Mouse (Mus musculus) frontal cortex, postnatal 36 days (tissue): ENCODE data around the gene Clec4a3.
A peak's percentile ranks its signal among the peaks of the same experiment; 100 is the strongest.
"Not testable (repeated sequence)": the region's sequence is repeated elsewhere in the genome, so short reads cannot be mapped to it uniquely, and the experiment has no call there.

Source experiments
- DNase-seq, 2 experiments: peaks; one replicate each; pipeline ENCODE4 v3.0.0; 2022; ENCODE audit warnings: low spot score in 2 of 2

Gene Clec4a3

GRCm38 (mm10) chr6:122952401-122952800 lies at the start of gene Clec4a3:
Clec4a3 (plus strand) TSS chr6:122952515.
- DNase-seq: no peak

DNA sequence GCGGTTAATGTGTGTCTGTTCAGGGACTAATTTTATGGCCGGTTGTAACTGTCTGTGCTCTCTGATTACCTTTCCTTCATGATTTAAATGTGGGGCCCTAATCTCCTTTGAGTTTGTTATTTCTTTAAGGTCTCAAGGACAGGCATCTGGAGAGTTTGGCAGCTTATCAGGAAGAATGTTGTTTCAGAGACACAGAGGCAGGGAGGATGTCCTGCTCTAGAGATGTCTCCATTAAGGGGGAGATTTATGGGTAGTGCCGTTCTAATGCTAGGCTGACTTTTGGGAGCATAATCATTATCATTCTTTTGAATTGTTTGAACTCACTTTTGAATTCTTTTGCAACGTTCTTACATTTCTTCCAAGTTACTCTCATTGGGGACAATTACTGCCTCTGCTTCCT lies 32.4 kb upstream of the Clec4a3 start:
- no peak for DNase-seq

DNA sequence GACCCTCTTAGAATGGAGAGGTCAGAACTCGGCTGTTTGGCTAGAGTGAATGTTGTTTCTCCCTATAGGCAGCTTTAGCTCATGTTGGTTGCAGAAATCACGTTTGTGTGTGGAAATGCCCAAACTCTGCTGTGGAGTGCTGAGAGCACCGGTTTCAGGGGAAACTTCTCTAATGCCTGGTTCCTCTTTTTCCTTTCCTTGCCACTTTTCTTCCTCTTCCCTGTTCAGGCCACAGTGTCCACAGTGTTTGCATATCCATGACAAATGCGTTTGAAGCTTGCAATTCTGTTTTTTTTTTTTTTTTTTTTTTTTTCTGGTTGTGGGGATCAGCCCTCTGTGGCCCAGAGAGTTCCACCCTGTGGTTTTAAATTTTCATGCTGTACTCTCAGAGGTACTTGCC lies 30.9 kb upstream of the Clec4a3 start, which contains the start of gene Clec4a1:
TSS of gene Clec4a1 (plus strand) at position 398 of the 400 bp plus-strand sequence.
- no peak for DNase-seq

GRCm38 (mm10) chr6:122934845-122935244 lies 17.5 kb upstream of the Clec4a3 start:
- no peak for DNase-seq

- DNase-seq: no peak
Measured at GRCm38 (mm10) chr6:122939618-122940017, 12.7 kb upstream of the Clec4a3 start.

- DNase-seq: no peak
Measured at GRCm38 (mm10) chr6:122946760-122947159, 5.6 kb upstream of the Clec4a3 start.

DNA sequence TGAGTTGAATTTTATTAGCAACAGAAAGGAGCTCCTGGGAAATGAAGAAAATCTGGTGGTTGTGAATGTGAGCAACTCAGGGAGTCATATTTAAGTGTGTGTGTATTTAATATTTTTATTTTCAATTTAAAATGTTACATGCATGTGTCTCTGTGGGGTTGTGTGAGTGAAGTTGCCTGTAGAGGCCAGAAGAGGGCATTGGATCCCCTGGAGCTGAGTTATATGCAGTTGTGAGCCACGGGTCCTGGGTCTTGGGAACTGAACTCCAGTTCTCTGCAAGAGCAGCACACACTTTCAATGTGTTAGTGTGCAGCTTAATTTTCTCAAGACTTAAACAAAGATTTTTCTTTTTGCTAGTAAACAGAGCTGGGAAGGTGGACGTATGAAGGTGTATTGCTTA lies 12.2 kb downstream of the Clec4a3 start:
- DNase-seq: no peak

DNA sequence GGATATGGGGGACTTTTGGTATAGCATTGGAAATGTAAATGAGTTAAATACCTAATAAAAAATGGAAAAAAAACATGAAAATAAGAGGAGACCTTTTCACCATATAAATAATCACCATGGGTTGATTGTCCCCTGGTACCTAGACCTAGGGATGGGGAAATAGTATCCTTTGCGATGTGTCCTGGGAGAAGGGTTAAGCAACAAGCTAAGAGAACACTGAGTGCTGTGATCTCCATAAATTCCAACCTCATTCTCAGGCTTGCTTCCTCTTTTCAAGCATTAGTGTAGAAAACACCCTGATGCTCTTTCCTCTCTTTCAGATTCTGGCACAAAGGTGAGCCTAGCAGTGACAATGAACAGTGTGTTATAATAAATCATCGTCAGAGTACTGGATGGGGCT lies 16.7 kb downstream of the Clec4a3 start:
- DNase-seq: no peak

GRCm38 (mm10) chr6:122989876-122990437 lies 37.6 kb downstream of the Clec4a3 start, which contains the start of gene Clec4a4:
Clec4a4 (plus strand) TSS chr6:122990367.
- DNase-seq: no peak

DNA sequence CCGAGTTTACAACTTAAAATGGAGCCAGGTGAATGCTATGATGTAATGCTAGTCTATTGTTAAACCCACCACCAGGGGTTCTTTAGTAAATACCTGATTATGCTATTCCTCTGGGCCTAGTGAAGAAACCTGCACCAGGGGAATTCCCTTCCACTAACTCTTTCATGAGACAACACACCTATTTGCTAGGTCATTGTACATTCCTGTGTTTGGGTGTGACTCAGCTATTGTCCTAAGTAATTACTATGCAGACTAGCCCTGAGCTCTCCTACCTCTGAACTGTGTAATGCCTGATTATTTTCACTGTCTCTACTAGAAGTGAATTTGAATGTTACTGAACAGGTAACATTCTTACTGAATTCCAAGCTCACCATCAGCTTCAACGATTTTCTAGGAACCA lies 52.4 kb downstream of the Clec4a3 start:
- not testable (repeated sequence) for DNase-seq

DNA sequence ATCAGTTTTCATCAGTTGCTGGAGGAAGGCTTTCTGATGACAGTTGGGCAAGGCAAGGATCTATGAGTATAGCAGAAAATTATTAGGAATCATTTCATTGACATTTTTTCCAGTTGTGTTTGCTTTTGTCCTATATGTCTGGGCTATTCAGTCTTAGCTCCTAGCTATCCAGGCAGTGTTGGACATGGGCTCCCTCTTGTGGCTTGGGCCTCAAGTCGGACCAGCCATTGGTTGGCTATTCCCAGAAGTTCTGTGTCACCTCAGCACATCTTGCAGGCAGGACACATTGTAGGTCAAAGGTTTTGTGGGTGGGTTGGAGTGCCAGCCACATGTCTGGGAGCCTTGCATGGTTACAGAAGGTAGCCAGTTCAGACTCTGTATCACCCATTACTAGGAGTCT lies 53.3 kb downstream of the Clec4a3 start:
- peak in 1 of 2 experiments; percentile 2 for DNase-seq
